Mouse (Mus musculus) erythroblast, embryonic 14.5 days (primary cell): ENCODE data around the gene Adssl1.

Experiments
- GATA1 ChIP-seq: IDR thresholded peaks from 2 replicates; pipeline ENCODE4 v1.6.1; 2012; ENCODE audit warnings: low read length, inconsistent platforms, mixed read lengths
- TAL1 ChIP-seq: IDR thresholded peaks from 3 replicates; pipeline ENCODE4 v1.6.1; 2012; ENCODE audit warnings: low read length, inconsistent platforms, mixed read lengths

DNA sequence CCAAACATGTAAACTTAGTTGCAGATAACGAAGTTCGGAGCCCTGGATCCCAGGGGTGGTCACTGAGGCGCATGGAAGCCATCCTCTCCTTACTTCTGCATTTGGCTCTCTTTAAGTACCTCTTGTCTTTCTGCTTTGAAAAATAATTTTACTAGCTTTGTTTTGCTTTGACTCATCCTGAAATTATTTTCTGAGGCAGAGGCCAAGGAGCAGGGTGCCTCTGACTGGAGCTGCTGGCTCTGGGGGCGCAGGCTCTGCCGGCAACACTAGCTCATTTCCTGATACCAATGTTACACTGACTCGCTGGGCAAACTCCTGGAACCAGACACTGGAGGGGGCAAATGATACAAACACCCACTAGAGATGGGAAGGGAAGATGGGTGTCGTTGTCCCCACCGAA is 39.9 kb upstream of the Adssl1 start:
- TF ChIP-seq TAL1 (no peak), GATA1 (no peak)
